Mouse (Mus musculus): ENCODE measurements at regions not wholly inside any gene's neighbourhood (a gene's known extent, or its start where the extent isn't known, plus 50 kb on each side); places are given as distances from the start of the nearest gene placed in this dataset.

DNA sequence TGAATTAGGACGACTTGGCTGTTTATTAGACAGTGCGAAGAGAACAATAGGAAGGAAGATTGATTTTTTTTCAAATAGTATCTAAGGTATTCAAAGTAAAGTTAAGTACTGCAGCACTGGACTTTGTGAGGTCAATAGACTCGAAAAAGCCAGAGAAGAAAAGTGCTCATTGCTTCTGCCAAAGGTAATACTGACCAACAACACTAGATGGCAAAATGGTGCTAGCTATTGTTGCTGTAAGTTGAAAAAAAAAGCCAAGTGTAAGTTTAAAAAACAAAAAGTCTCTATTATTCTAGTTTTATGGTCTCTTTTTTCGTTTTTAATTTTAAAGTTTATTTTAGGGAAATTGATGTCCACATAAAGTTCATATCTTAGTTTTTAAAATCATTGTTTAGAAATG lies 63.9 kb upstream of the Mid1ip1 start (continued):
- no peak for TF ChIP-seq E2F4 (IDR thresholded peaks at IDR 0.05; ENCODE audit: borderline replicate concordance, low read depth, low read length)
